Mouse (Mus musculus) liver, postnatal 0 days (tissue): ENCODE results near the gene Rint1.
"Not testable (repeated sequence)": the region's sequence is repeated elsewhere in the genome, so short reads cannot be mapped to it uniquely, and the experiment has no call there.

Experiments
- CTCF ChIP-seq: sonication (generic); IDR thresholded peaks from 2 replicates; pipeline ENCODE4 v1.5.1; 2016; ENCODE audit warnings: antibody characterized with exemption, low read depth
- EP300 ChIP-seq: IDR thresholded peaks from 2 replicates; pipeline ENCODE4 v1.6.1; 2016; ENCODE audit warnings: antibody characterized with exemption, low read depth, mild to moderate bottlenecking

DNA sequence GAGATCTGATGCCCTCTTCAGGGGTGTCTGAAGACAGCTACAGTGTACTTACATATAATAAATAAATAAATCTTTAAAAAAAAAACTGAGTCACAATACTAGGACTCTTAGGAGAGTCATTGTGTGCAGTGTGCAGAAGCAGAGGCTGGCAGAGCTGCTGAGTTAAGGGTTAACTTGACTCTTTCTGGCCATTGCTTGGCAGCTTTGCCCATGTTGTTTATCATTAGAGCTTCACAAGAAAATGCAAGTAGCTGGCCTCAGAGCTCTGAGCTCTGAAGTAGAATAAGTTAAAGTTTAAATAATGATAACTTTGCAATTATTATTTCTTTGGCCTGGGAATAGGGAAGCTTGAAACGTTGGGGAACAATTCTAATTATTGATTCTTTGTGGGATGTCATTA is 48.2 kb downstream of the Rint1 start:
- not testable (repeated sequence) for TF ChIP-seq CTCF, EP300
